Mouse (Mus musculus): ENCODE results near the gene Mum1l1. TPM values are rescaled to one million over a fixed set of nuclear protein-coding genes. Genes with fewer than 3 reads are reported as not detected.
"Not testable (repeated sequence)": the region's sequence is repeated elsewhere in the genome, so short reads cannot be mapped to it uniquely, and the experiment has no call there.

Mum1l1 gene
- total RNA-seq (2021), result 1 to 10 TPM; 4.9 to 6.2 TPM
- long read RNA-seq, result 0 reads

DNA sequence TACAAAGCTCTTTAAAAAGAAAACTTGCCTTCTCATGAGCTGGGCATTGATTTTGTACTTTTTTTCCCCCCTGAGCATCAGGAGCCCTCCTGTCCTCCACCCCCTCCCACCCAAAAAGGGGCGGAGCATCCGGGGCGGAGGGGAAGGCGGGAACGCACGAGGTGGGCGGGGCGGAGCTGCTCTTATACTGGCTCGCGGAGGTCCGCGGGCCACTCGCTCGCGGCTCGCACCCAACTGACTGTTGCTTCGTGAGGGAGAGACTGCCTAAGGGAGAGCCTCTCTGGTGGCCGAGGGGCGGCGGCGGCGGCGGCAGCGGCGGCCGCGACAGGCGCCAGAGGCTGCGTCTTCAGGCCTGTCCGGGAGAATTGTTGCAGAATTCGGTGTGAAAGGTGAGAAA lies at the start of gene Mum1l1:
TSS of gene Mum1l1 (plus strand) at position 214 of the 397 bp plus-strand sequence.
- peak; percentile 38 to 53 for DNase-seq (ENCODE audit: low spot score in 2 of 2)

DNA sequence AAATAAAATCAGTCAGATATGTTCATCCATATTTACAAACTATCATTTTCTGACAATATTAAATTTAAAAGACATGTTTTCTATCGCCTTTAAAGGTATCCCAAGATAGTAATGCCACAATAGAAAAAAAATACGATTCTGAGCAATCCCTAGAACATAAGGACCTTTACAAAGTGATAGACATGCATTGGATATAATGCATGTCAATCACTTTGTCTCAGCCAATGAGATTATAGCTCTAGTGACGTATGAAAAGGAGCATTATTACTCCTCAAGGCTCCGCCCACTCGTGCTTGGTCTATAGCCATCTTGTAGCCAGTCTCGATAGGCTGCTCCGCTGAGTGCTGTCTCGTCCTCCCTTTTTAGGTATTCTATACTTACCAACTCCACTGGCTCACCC lies 30.9 kb upstream of the Mum1l1 start, which contains the start of gene 4933428M09Rik:
TSS of gene 4933428M09Rik (plus strand) at position 301 of the 400 bp plus-strand sequence.
- DNase-seq (ENCODE audit: low spot score in 2 of 2), result no peak

DNA sequence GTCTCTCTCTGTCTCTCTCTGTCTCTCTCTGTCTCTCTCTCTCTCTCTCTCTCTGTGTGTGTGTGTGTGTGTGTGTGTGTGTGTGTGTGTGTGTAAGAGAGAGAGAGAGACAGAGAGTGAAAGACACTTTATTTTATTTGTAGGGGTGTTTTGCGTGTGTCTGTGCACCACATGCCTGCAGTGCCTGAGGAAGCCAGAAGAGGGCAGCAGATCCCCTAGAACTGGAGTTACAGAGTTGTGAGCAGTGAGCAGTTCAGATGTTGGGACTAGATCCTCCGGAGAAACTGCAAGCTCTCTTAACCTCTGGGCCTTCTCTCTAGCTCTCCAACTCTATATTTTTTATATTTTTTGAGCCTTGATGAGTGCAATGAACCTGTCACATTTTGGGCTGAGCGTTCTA lies 18.3 kb upstream of the Mum1l1 start:
- not testable (repeated sequence) for DNase-seq (ENCODE audit: low spot score in 2 of 2)

DNA sequence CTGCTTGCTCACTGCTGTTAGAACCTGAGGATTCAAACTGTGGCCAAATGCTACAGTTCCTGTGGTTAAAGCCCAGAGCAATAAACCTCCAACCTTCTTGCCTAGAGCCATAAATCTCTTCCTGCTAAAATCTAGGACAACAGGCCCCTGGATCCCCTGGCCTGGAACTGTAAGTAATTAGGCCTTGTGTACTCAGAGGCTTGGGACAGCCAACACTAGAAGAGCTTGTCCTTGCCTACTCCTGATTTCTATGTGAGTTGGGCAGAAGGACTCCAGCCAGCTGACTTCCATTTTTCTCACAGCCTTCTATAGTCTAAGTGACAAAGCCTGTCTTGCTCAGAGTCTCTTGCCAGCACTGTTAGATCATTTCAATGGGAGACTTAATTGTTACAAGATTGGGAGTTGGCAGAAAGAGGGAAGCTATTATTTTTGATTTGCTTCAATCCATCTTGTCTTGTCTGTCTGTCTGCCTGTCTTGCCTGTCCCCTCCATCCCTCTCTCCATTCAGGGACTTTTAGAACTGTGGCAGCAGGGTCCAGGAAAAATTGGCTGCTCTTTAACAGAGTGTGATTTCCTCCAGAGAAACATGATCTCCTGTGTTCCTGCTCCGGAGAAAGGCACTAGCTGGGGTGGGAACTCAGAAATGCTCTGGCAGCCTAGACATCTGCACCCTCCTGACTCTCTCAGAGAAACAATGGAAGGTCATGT lies 15.1 kb upstream of the Mum1l1 start:
- no peak for DNase-seq (ENCODE audit: low spot score in 2 of 2)

DNA sequence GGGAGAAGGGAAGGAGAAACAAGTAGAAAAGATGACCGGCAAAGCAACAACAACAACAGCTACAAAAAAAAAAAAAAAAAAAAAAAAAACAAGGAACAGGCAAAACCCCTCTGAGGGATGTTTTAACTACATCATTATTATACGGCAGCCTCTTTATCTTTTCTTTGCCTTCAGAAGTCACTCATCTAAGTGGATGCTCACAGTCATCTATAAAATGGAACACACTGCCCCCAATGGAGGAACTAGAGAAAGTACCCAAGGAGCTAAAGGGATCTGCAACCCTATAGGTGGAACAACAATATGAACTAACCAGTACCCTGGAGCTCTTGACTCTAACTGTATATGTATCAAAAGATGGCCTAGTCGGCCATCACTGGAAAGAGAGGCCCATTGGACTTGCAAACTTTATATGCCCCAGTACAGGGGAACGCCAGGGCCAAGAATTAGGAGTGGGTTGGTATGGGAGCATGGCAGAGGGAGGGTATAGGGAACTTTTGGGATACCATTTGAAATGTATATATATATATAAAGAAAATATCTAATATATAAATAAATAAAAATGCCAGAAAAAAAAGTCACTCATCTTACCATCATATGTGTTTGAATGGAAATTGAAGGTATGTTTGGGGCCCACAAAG lies 532 bp upstream of the Mum1l1 start:
- not testable (repeated sequence) for DNase-seq (ENCODE audit: low spot score in 2 of 2)

DNA sequence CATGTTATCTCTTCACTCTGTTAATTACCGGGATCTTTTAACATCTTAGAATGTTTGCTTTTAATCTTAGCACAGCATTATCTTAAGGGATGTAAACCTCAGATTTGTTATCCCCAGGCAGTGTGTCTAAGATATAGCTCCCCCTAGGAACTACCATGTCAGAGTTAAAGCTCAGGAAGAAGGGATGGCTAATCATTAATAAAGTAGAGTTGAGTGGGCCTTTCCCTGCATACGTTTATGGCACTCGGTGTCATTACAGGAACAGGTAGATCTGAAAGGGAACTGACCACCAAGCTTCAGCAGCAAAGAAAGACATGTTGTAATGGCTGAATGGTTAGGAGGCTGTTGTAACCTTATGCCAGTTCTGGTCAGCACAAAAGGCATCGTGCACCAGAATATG lies 4.9 kb downstream of the Mum1l1 start:
- no peak for DNase-seq (ENCODE audit: low spot score in 2 of 2)

DNA sequence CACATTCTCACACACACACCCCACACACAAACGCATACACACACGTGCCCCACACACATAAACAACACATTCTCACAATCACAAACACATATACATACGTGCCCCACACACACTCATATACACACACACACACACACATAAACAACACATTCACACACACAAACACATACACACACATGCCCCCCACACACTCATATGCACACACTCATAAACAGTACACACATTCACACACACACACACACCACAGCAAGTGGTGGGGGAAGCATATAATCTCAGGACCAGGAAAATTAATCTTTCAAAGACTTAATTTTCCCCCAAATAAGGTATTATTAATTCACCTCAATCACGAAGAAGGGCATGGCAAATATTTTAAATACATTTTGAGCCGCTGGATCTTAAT lies 6.6 kb downstream of the Mum1l1 start:
- no peak for DNase-seq (ENCODE audit: low spot score in 2 of 2)

DNA sequence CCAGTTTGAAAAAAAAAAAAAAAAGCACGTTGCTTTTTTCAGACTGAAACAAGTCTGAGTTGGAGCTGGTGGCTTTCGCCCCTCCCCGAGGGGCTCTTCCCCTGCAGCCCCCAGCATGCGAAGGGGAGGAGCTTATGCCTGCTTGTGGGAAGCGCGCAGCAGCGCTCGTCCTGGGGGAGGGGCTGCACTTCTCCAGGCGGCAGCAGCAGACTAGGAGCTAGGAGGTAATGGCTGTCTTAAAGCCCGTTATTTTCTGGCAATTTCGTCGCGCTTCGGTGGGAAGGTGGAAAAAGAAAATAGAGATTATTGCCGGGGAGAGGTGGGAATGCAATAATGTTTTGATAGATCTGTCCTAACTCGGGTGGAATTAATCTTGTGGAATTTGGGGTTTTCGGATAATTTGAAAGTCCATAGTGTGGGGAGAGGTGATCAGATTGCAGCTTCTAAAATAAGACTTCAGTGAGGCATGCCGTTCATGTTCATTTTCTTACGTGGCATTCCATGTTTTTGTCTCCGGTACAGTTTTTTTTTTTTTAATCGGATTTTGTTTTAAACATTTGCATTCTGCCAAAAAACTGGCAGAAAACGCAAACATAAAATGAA lies 7.2 kb downstream of the Mum1l1 start:
- DNase-seq (ENCODE audit: low spot score in 2 of 2), result peak; percentile 50 to 69

DNA sequence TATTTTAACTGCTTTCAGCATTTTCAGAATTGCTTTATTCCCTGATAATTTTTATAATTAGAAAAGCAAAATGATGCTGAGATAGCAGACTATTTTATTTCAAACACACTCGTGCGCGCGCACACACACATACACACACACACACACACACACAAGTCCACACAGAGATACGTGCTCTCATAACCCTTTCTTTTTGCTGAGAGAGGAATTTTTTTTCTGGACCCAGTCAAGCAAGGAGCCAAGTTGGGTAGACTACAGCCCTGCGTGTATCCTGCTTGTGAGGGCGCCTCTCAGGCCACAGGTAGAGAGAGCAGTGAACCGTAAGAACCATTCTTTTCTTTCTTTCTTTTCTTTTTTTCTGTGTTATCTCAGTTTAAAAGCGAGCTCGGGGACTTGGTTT lies 7.9 kb downstream of the Mum1l1 start:
- DNase-seq (ENCODE audit: low spot score in 2 of 2), result no peak

DNA sequence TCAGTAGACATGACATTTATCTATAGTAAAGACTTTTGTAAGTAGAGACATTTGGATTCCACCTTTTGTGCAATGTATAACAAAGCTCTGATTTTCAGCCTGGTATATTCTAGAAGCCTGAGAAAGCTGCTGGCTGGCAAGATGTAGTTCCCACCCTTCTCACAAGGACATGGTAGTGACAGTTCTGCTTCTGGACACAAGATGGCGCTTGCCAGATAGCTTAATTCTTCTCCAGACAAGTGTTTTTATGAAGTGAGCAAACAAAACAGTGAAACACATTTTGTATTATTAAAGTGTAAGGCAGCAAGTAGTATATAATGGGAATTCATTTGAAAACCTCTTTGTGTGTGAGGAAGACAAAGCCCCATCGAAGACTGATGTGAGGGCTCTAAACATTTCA lies 9.2 kb downstream of the Mum1l1 start:
- peak; percentile 40 to 61 for DNase-seq (ENCODE audit: low spot score in 2 of 2)

DNA sequence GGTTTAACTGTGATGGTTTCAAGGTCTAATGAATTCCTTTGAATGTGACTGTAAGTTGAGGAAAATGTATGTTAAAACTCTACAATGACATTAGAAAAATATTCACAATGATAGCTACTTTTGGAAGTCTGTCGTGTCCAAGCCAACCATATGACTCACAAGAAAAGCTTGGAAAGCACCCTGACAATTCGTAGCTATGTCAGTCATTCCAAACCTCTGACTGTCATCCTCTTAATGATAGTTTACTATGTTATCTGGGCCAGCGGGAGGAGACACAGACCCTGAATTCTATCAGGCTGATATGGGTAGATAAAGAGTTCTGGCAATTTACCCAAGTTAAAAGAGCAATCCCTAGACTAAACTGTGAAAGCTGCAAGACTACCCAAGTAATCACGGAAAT lies 11.0 kb downstream of the Mum1l1 start:
- DNase-seq (ENCODE audit: low spot score in 2 of 2), result no peak

DNA sequence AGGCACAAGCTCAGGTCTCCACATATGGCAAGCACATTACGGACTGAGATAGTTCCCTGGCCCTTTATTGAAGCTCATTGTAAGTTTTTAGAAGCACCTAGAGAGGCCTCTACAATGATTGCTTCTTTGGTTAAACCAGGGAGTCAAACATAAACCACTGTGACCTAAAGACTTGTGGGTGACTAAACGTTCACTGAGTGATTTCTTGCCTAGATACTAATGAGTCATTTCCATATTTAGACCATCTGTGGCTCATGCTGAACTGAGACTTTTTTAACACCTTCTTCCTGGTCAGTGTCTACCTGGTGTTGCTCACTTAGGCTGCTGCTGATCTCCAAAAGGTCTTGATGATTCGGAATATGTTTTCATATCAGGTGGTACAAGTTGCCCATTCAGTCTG lies 12.1 kb downstream of the Mum1l1 start:
- no peak for DNase-seq (ENCODE audit: low spot score in 2 of 2)

DNA sequence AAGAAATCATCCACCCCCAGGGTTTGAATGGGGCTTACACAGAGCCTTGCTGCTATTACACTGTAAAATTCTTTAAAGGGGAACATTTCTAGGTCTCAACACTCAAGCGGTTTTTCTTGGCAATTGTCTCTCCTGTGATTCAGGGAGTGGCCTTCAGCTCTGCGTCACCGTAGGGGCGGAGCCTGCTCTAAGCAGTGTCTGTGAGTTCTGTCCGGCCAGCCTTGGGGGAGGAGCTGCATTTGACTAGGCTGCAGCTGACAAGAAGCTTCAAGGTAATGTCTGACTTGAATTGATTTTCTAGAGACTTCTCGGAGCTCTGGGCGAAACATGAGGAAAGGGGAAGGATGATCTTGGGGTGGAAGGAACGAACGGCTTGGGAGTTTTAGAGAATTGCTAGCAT lies 21.3 kb downstream of the Mum1l1 start:
- peak in 1 of 2 experiments; percentile 35 for DNase-seq (ENCODE audit: low spot score in 2 of 2)

DNA sequence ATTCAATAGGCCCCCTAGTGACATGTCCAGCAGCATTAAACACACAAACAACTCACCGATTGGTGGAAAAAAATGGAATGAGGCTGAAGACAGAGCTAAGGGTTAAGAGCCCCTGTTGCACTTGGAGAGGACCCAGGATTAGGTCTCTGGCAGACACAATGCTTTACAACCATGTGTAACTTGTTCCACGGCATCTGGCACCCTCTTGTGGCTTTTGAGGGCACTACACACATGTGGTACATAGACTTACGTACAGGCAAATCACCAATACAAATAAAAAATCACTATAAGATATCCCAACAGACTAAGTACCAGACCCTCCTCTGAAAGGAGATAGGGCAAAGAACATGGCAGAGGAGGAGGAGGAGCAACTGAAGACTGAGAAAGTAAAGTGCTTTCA lies 37.5 kb downstream of the Mum1l1 start:
- no peak for DNase-seq (ENCODE audit: low spot score in 2 of 2)

DNA sequence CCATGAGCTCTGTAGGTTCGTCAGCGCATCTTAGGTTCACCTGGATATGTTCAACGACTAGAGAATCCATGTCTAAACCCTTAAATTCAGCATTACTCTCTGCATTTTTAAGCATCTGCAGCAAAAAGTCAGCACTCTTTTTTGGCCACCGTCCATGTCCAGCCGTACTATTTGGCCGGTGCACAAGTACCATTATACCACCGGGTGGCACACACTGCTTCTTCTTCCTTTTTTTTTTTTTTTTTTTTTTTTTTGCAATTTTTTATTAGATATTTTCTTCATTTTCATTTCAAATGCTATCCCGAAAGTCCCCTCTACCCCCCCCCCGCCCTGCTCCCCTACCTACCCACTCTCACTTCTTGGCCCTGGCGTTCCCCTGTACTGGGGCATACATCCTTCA lies 47.2 kb downstream of the Mum1l1 start:
- no peak for DNase-seq (ENCODE audit: low spot score in 2 of 2)

DNA sequence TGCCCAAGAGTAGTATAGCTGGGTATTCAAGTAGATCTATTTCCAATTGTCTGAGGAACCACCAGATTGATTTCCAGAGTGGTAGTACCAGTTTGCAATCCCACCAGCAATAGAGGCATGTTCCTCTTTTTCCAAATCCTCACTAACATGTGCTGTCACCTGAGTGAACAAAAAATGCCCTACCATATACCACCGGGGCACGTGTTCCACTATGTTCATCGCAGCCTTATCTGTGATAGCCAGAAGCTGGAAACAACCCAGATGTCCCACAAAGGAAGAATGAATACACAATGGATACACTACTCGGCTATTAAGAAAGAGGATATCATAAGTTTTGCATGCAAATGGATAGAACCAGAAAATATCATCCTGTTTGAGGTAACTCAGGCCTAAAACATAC lies 72.1 kb downstream of the Mum1l1 start:
- no peak for DNase-seq (ENCODE audit: low spot score in 2 of 2)

Other genes with a start within 250 kb of the Mum1l1 start
- gene Serpina7, start 124.8 kb upstream of the Mum1l1 start, total RNA-seq (2021), result not detected
- not detected for gene 4930513O06Rik, start 123.8 kb upstream of the Mum1l1 start, total RNA-seq (2021)
- not detected for gene 4933428M09Rik, start 30.8 kb upstream of the Mum1l1 start, total RNA-seq (2021)
- gene Trap1a, start 123.6 kb downstream of the Mum1l1 start, total RNA-seq (2021), result not detected

Data from layer of hippocampus, postnatal 10 days (tissue).